Mouse (Mus musculus): ENCODE measurements around the gene Tekt1.

Tekt1 gene

GRCm38 (mm10) chr11:72339716-72340115, 22.5 kb downstream of the Tekt1 start:
- no peak for DNase-seq

GRCm38 (mm10) chr11:72338437-72338871, 23.8 kb downstream of the Tekt1 start:
- peak; percentile 37 for DNase-seq

GRCm38 (mm10) chr11:72336726-72337125, 25.5 kb downstream of the Tekt1 start:
- DNase-seq: no peak

GRCm38 (mm10) chr11:72334653-72335052, 27.6 kb downstream of the Tekt1 start:
- no peak for DNase-seq

- DNase-seq: no peak
These were observed 29.1 kb downstream of the Tekt1 start for GRCm38 (mm10) chr11:72332951-72333667.

- DNase-seq: no peak
These were observed 36.5 kb downstream of the Tekt1 start for GRCm38 (mm10) chr11:72325701-72326100.

- no peak for DNase-seq
These were observed 37.8 kb downstream of the Tekt1 start for GRCm38 (mm10) chr11:72324431-72324830.

GRCm38 (mm10) chr11:72318026-72318425, 44.2 kb downstream of the Tekt1 start:
- DNase-seq: no peak

GRCm38 (mm10) chr11:72314151-72314895, 47.9 kb downstream of the Tekt1 start, which contains the start of gene Fbxo39:
Gene Fbxo39 (plus strand): TSS chr11:72314444.
- DNase-seq: no peak

- DNase-seq: no peak
These were observed 50.8 kb downstream of the Tekt1 start for GRCm38 (mm10) chr11:72311355-72312001.

GRCm38 (mm10) chr11:72310491-72310890, 51.8 kb downstream of the Tekt1 start:
- DNase-seq: no peak

- no peak for DNase-seq
These were observed 53.3 kb downstream of the Tekt1 start for GRCm38 (mm10) chr11:72308982-72309381.

- no peak for DNase-seq
These were observed 54.8 kb downstream of the Tekt1 start for GRCm38 (mm10) chr11:72307461-72307860.

GRCm38 (mm10) chr11:72302230-72302629, 60.0 kb downstream of the Tekt1 start:
- DNase-seq: peak; percentile 58

GRCm38 (mm10) chr11:72301334-72301733, 60.9 kb downstream of the Tekt1 start, which contains the start of gene Xaf1:
Gene Xaf1 (plus strand): TSS chr11:72301629.
- DNase-seq: peak; percentile 76
